Mouse (Mus musculus) heart, embryonic 14.5 days (tissue): ENCODE results near the gene Agbl2. TPM values are rescaled to one million over a fixed set of nuclear protein-coding genes. Genes with fewer than 3 reads are reported as not detected.

Experiments
- ATAC-seq: fragments of 200-750 bp; cut with Nextera tagmentation; 2 replicates; pipeline ENCODE4 v1.8.0; 2017; ENCODE audit warnings: low read depth, moderate TSS enrichment; ENCODE audit not compliant: insufficient number of reproducible peaks, insufficient read depth, low FRiP score
- H3K27ac ChIP-seq, 2 experiments: fragments of 200-500 bp in 1 of 2; fragments of 300-500 bp in 1 of 2; sonication (generic) in 1 of 2; replicated peaks in 1 of 2; 2 replicates each; pipeline ENCODE4 v1.5.1; 2012 to 2014; ENCODE audit warnings: low read depth in 2 of 2, low read length in 2 of 2, control low read depth in 1 of 2, mild to moderate bottlenecking in 1 of 2, mixed read lengths in 1 of 2; ENCODE audit not compliant: control insufficient read depth in 1 of 2, insufficient read depth in 1 of 2
- H3K27me3 ChIP-seq: fragments of 300-500 bp; sonication (generic); 2 replicates; pipeline ENCODE4 v1.6.1; 2014; ENCODE audit warnings: mild to moderate bottlenecking, low read length, control low read depth; ENCODE audit not compliant: control insufficient read depth, insufficient read depth
- H3K36me3 ChIP-seq: fragments of 300-500 bp; sonication (generic); 2 replicates; pipeline ENCODE4 v1.6.1; 2014; ENCODE audit warnings: mild to moderate bottlenecking, control low read depth, low read length, mixed read lengths; ENCODE audit not compliant: control insufficient read depth, insufficient read depth
- H3K4me1 ChIP-seq, 2 experiments: fragments of 200-500 bp in 1 of 2; fragments of 300-500 bp in 1 of 2; sonication (generic) in 1 of 2; 2 replicates each; pipeline ENCODE4 v1.6.1; 2012 to 2014; ENCODE audit warnings: low read length in 2 of 2, control low read depth in 1 of 2, mixed read lengths in 1 of 2; ENCODE audit not compliant: control insufficient read depth in 2 of 2, insufficient read depth in 2 of 2
- H3K4me2 ChIP-seq: fragments of 300-500 bp; sonication (generic); 2 replicates; pipeline ENCODE4 v1.6.1; 2014; ENCODE audit warnings: mild to moderate bottlenecking, low read length
- H3K4me3 ChIP-seq, 2 experiments: fragments of 200-500 bp in 1 of 2; fragments of 300-500 bp in 1 of 2; sonication (generic) in 1 of 2; 2 replicates each; pipeline ENCODE4 v1.5.1; 2012 to 2014; ENCODE audit warnings: low read length in 2 of 2, mild to moderate bottlenecking in 2 of 2, control low read depth in 1 of 2, low read depth in 1 of 2, moderate library complexity in 1 of 2; ENCODE audit not compliant: control insufficient read depth in 1 of 2, insufficient read depth in 1 of 2
- H3K9ac ChIP-seq: fragments of 300-500 bp; sonication (generic); 2 replicates; pipeline ENCODE4 v1.6.1; 2014; ENCODE audit warnings: mild to moderate bottlenecking, low read length
- H3K9me3 ChIP-seq: fragments of 300-500 bp; sonication (generic); 2 replicates; pipeline ENCODE4 v1.6.1; 2016; ENCODE audit warnings: low read length, control low read depth; ENCODE audit not compliant: control insufficient read depth
- WGBS: fragments of 180-500 bp; shearing (Covaris S2); extraction: QIAGEN DNeasy Blood & Tissue Kit; methylation state at CpG from one replicate; pipeline ENCODE4 v1.1.7; 2014; 5-methylcytosine and 5-hydroxymethylcytosine counted together
- polyA plus RNA-seq: library from polyadenylated mRNA; unstranded; fragments of >200 nt; fragmentation: Nextera tagmentation; extraction: Ambion mirVana; gene quantifications from 2 replicates; pipeline ENCODE4 v1.2.1, GENCODE M21; 2014

The Agbl2 gene
- polyA plus RNA-seq, 1 experiment from 2014 or later, result 2.4 TPM

GRCm38 (mm10) chr2:90745740-90746537 is 36.6 kb upstream of the Agbl2 start:
- peak overlapping the region; percentile 98 for H3K9ac ChIP-seq
- H3K4me2 ChIP-seq, result peak overlapping the region; percentile 78
- WGBS, result under 1% methylated on average over 54 of the region's 54 CpGs
- H3K4me3 ChIP-seq, result peak overlapping the region; percentile 66 to 94
- H3K36me3 ChIP-seq, result peaks cover 29% of the 10 kb centered on the region
- peak overlapping the region; percentile 93 to 97 for H3K27ac ChIP-seq
- peaks cover 3 to 19% of the 10 kb centered on the region in 2 experiments; a peak in 3 of 4 replicates for H3K4me1 ChIP-seq
- H3K9me3 ChIP-seq, result 0 out of 2 replicates have a peak, but pooled peaks cover 3% of the 10 kb centered on the region
- no peaks in the 10 kb centered on the region for H3K27me3 ChIP-seq
- ATAC-seq, result peak; percentile 17; the same call in 1 of the 2 replicates

- Histone ChIP-seq H3K4me1 (peaks cover 3 to 19% of the 10 kb centered on the region in 2 experiments; a peak in 3 of 4 replicates), H3K4me2 (peak overlapping the region; percentile 78), H3K4me3 (peak overlapping the region; percentile 66 to 94), H3K9ac (peak overlapping the region; percentile 98), H3K36me3 (peaks cover 35% of the 10 kb centered on the region), H3K27me3 (no peaks in the 10 kb centered on the region), H3K27ac (peak overlapping the region; percentile 93 to 97; a peak in 1 of 4 replicates), H3K9me3 (0 out of 2 replicates have a peak, but pooled peaks cover 3% of the 10 kb centered on the region)
- no peak for ATAC-seq
- 7% methylated on average over 4 of the region's 4 CpGs for WGBS
These were observed 36.0 kb upstream of the Agbl2 start for GRCm38 (mm10) chr2:90746538-90746865.

DNA sequence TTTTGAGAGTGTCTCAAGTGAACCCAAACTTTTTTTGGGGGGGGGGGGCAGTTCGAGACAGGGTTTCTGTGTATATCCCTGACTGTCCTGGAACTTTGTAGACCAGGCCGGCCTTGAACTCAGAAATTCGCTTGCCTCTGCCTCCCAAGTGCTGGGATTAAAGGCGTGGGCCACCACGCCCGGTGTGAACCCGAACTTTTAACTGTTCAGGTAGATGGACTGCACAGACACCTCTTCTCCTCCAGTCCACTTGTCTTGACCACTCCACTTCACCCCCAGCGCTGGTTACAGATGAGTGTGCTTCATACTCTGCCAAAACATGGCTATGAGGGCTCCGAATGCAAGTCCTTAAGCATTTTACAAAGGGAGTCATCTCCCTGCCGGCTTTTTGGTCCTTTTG is 35.4 kb upstream of the Agbl2 start:
- H3K27ac ChIP-seq, result no peak overlapping the region
- H3K4me1 ChIP-seq, result peaks cover 3 to 19% of the 10 kb centered on the region in 2 experiments; a peak in 3 of 4 replicates
- peak overlapping the region; percentile 78 for H3K4me2 ChIP-seq
- no peaks in the 10 kb centered on the region for H3K27me3 ChIP-seq
- 0 out of 2 replicates have a peak, but pooled peaks cover 3% of the 10 kb centered on the region for H3K9me3 ChIP-seq
- ATAC-seq, result no peak
- no peak overlapping the region for H3K9ac ChIP-seq
- 90% methylated on average over 10 of the region's 10 CpGs for WGBS
- H3K4me3 ChIP-seq, result peak overlapping the region; percentile 7 to 66; a peak in 1 of 4 replicates
- peaks cover 40% of the 10 kb centered on the region for H3K36me3 ChIP-seq

- H3K9ac ChIP-seq, result no peak overlapping the region
- no peak overlapping the region for H3K4me2 ChIP-seq
- H3K27me3 ChIP-seq, result no peaks in the 10 kb centered on the region
- ATAC-seq, result no peak
- no peak overlapping the region for H3K27ac ChIP-seq
- peaks cover 3 to 19% of the 10 kb centered on the region in 2 experiments; a peak in 3 of 4 replicates for H3K4me1 ChIP-seq
- no peak overlapping the region for H3K4me3 ChIP-seq
- H3K9me3 ChIP-seq, result no peaks in the 10 kb centered on the region
- H3K36me3 ChIP-seq, result peaks cover 68% of the 10 kb centered on the region
- WGBS, result 72% methylated on average over 6 of the region's 6 CpGs
These were observed 32.7 kb upstream of the Agbl2 start for GRCm38 (mm10) chr2:90749676-90750459.

DNA sequence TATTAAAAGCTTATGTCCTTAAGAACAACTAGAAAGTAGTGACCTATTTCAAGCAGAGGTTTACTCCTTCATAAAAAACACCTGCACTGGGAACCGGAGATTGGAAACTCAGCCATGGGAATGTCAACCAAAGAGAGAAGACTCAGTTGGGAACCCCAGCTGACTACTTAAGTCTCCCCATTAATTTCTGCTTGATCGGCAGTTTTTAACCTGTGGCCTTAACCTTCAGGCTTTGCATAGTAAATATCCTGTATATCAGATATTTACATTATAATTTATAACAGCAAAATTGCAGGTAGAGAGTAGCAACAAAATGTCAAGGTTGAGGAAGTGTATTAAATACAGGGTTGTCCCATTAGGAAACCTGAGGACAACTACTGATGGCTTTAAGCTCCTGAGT is 29.0 kb upstream of the Agbl2 start:
- Histone ChIP-seq H3K4me1 (peaks cover 0 to 10% of the 10 kb centered on the region in 2 experiments; a peak in 1 of 4 replicates), H3K36me3 (peaks cover 91% of the 10 kb centered on the region), H3K9ac (no peak overlapping the region), H3K9me3 (no peaks in the 10 kb centered on the region), H3K4me3 (no peak overlapping the region), H3K27me3 (no peaks in the 10 kb centered on the region), H3K27ac (no peak overlapping the region), H3K4me2 (no peak overlapping the region)
- no peak for ATAC-seq
- 87% methylated on average over 2 of the region's 2 CpGs for WGBS

DNA sequence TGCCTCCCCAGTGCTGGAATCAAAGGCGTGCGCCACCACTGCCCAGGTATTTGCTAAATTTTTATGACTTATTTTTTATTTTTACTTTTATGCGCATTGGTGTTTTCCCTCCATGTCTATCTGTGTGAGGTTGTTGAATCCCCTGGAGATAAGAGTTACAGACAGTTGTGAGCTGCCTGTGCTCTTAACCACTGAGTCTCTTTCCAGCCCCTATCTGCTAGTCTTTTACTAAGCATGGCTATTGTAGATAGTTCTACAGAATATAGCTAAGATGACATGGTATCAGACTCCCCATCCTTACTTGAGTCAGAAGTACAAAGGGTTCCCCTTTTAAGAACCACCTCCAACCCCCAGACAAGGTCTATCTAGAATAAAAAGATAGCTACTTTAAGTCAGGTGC is 28.3 kb upstream of the Agbl2 start:
- Histone ChIP-seq H3K9ac (no peak overlapping the region), H3K9me3 (no peaks in the 10 kb centered on the region), H3K4me1 (0 out of 4 replicates have a peak, but pooled peaks cover 0 to 6% of the 10 kb centered on the region in 2 experiments), H3K4me3 (no peak overlapping the region), H3K27ac (no peak overlapping the region), H3K36me3 (peaks cover 91% of the 10 kb centered on the region), H3K27me3 (no peaks in the 10 kb centered on the region), H3K4me2 (no peak overlapping the region)
- ATAC-seq, result no peak
- WGBS, result 93% methylated on average over 3 of the region's 3 CpGs

- no peaks in the 10 kb centered on the region for H3K9me3 ChIP-seq
- 85% methylated on average over 3 of the region's 3 CpGs for WGBS
- H3K27me3 ChIP-seq, result no peaks in the 10 kb centered on the region
- no peaks in the 10 kb centered on the region for H3K4me1 ChIP-seq
- H3K36me3 ChIP-seq, result peaks cover 97% of the 10 kb centered on the region
- no peak overlapping the region for H3K4me3 ChIP-seq
- H3K9ac ChIP-seq, result no peak overlapping the region
- no peak overlapping the region for H3K27ac ChIP-seq
- no peak overlapping the region for H3K4me2 ChIP-seq
- no peak for ATAC-seq
These were observed 17.4 kb upstream of the Agbl2 start for GRCm38 (mm10) chr2:90765123-90765522.
